ENCODE assay signal across 12 mouse cellular contexts in genomic region chr19:58296842-58297190, GRCm38 (mm10).
DNase-seq lines count a peak whose midpoint lies in the region; ATAC-seq lines count a peak whose summit lies in the region.
"Had no signal": no experiment of that assay in that cellular context is flagged by ENCODE, and none has a peak within 500 bp of the region (broad histone marks: within the 10 kb centered on the region; RNA-seq: fewer than 3 reads in every experiment).

No protein-coding gene starts in this region.

- intact Hi-C loops in left cerebral cortex, postnatal 14 days (cut with DNase I) = no loop called here

- peak; percentile 3 for DNase-seq in CD4-positive, CD25-positive, alpha-beta regulatory T cell, adult 2 months (ENCODE audit: low read depth, low spot score)
- DNase-seq in c-Kit-positive CD71-negative TER-119-negative erythroid progenitor cells, embryonic 14.5 days (ENCODE audit: low read depth) = peak; percentile 25
- DNase-seq in thymus, adult 18-20 months = peak; percentile 11 to 44
- DNase-seq in cerebellum, postnatal 36 days = no peak
- no peak for DNase-seq in left cerebral cortex, postnatal 14 days (ENCODE audit: low spot score in 2 of 2)
- no peak for DNase-seq in adrenal gland, adult 18-20 months (ENCODE audit: low spot score in 2 of 2)
- DNase-seq: adrenal gland, postnatal 10 days; heart, adult 18-20 months; kidney, adult 8-10 months had no signal

- no peak for ATAC-seq in CD4-positive, CD25-positive, alpha-beta regulatory T cell, adult 4 months
- peak; percentile 30; the same call in 1 of the 2 replicates for ATAC-seq in megakaryocyte, adult 5-6 weeks (ENCODE audit: poor library complexity, severe bottlenecking)
- ATAC-seq: lung, postnatal 0 days had no signal

Comparison
In these comparisons a context has a peak if more than half of its experiments do, and no peak if none do; other contexts are left out.
1. DNase-seq: peak in CD4-positive, CD25-positive, alpha-beta regulatory T cell, adult 2 months (single experiment), c-Kit-positive CD71-negative TER-119-negative erythroid progenitor cells, embryonic 14.5 days (single experiment) and thymus, adult 18-20 months (2 of 2); none in cerebellum, postnatal 36 days (0 of 2), left cerebral cortex, postnatal 14 days (0 of 2) and adrenal gland, adult 18-20 months (0 of 2).